Mouse (Mus musculus): ENCODE data around the gene Maoa.

Maoa gene

DNA sequence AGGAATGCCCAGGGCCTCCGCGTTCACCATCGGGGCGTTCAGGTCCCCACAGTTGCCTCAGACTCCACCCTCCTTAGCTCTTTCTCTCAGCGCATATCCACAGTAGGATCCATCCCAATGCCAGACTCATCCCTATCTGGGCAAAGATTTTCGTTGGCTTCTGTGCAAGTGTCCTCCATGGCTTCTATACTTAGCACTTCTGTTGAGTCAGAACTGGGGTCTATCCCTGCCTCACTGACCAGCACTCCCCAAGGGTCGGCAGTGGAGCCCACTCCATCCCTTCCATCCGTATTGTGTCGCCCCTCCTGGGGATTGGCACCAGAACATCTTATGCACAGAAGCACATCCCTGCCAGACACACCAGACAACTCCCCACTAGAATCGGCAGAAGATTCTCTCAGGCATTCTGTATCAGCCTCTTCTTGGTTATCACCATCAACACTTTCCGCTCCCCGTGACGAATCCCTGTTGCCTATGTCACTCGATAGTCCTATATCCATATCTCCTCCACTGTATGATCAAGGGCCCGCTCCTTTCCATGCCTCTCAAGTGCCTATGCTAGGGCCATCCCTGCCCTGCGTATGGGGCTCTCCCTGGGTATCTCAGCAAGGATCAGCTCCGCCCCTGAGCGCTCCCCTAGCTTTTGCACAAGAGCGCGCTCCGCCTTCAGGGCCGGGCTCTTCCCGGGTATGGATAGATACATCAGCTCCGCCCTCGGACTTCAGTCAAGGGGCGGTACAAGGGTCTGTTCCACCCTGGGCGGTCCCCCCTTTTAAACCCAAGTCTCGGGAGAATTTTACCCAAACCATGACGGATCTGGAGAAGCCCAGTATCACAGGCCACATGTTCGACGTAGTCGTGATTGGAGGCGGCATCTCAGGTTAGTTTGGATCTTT is at the start of gene Maoa:
Maoa (plus strand) TSS at position 665 of the 896 bp plus-strand sequence.
- DNase-seq (ENCODE audit: low read depth, low spot score) = peak; percentile 67

DNA sequence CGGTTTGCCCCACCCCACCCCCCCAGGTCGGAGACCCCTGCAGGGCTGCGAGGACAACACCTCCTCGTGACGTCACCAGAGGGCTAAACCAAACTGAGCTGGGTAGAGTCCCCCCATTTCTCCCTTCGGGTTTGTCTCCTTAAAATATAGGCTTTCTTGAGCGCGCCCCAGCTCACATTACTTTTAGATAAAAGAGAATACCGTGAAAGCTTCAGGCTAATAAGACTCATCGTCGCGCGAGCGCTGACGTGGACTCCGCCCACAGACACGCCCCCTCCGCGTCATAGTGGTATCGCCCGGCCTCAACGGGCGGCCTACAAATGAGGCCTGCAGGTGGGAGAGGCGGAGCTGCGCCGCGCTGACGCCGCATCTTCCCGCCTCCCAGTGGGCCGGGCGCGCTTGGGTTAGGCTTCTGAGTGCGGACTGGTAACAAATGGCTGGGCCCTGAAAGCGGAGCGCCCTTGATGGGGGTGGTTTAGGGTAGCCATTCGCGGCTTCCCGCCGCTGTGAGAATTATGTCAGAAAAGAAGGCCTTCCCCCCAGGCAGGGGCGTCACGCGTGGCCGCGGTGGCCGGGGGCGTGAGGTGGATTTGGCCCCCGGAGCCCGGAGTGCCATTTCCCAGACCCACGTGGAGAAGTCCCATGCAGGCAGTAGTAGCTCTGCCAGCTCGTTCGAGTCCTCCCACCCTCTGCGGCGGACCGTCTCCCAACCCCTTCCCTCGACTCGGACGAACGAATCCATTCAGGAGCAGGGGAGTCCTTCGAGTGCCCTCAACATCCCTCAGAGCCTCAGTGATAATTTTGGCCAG is 1.1 kb upstream of the Maoa start:
- peak; percentile 85 for DNase-seq (ENCODE audit: low read depth, low spot score)

DNA sequence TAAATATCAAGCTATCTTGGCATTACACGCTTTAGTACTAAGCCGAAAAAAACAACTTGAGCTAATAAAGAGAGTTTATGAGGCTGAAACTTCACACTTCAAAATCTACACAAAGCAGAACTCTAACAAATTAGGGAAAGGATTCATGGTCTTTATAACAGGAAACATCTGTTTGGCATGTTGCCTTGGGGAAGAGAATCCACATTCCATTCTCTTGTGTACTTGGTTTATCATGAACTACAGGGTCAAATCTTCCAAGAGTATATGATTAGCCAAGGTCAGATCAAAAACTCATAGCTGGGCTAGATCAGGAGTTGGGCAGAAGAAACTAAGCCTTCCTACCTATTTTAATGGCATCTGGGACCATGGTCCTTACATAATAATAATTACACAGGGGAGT is 37.0 kb downstream of the Maoa start:
- peak; percentile 19 for DNase-seq (ENCODE audit: low read depth, low spot score)

DNA sequence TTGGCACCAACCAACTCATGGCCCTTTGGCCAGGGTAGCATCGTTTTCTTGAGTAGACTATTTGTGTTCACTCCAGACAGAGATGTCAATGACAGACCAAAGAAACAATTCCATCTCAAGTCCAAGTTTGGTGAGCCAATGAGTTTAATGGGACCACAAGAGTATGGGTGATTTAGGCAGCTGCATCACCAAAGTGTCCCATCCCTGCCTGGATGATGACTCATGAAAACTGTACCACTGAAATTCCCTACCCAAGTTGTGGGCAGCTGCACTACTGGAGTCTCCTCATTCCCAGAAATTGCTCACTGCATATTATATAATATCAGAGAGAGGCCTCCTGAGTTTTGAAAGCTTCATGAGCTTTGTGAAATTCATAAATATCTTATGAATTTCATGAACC is 86.6 kb downstream of the Maoa start:
- no peak for DNase-seq (ENCODE audit: low read depth, low spot score)

DNA sequence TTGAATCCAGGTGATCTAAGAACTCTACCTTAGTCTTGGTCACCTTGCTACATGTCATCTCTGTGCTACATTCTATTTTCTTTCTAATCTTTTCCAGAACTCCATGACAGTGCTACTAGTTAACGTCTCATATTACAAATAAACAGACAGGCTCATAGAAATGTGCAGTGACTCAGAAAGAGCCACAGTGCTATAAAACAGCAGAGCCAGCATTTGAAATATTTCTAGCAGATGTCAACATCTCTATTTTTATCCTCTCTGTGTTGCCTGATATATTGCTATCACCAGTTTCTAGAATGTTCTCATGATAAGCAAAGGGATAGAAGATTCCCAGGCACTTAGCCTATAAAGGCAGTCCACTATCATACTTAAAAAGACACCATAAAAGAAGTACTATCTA is 94.5 kb downstream of the Maoa start:
- DNase-seq (ENCODE audit: low read depth, low spot score) = no peak

All from forelimb bud, embryonic 11.5 days (tissue).